Mouse (Mus musculus): ENCODE data around the gene Tchh. TPM values are rescaled to one million over a fixed set of nuclear protein-coding genes. Genes with fewer than 3 reads are reported as not detected.

Tchh gene
- polyA plus RNA-seq (2012; ENCODE audit: low replicate concordance): 0.02 TPM in 1 of 2 replicates, not detected in the other

GRCm38 (mm10) chr3:93442030-93442429 lies at the start of gene Tchh:
Gene Tchh (plus strand): TSS chr3:93442330.

GRCm38 (mm10) chr3:93393366-93393765 lies 48.8 kb upstream of the Tchh start, which contains the start of gene Rptn:
Gene Rptn (plus strand): TSS chr3:93393699.

GRCm38 (mm10) chr3:93468561-93468960 lies 26.4 kb downstream of the Tchh start, which contains the start of gene Tchhl1:
Gene Tchhl1 (plus strand): TSS chr3:93468754.

Other genes starting within 250 kb of the Tchh start
- not detected in 2 replicates for gene Flg2, start 245.1 kb upstream of the Tchh start, polyA plus RNA-seq (2012; ENCODE audit: low replicate concordance)
- gene Flg, start 168.8 kb upstream of the Tchh start, polyA plus RNA-seq (2012; ENCODE audit: low replicate concordance): not detected in 2 replicates
- gene Hrnr, start 122.6 kb upstream of the Tchh start, polyA plus RNA-seq (2012; ENCODE audit: low replicate concordance): not detected in 2 replicates
- gene Rptn, start 48.6 kb upstream of the Tchh start, polyA plus RNA-seq (2012; ENCODE audit: low replicate concordance): not detected in 2 replicates
- not detected in 2 replicates for gene Tchhl1, start 26.4 kb downstream of the Tchh start, polyA plus RNA-seq (2012; ENCODE audit: low replicate concordance)
- 7.7 and 9.4 TPM in 2 replicates for gene S100a11, start 78.2 kb downstream of the Tchh start, polyA plus RNA-seq (2012; ENCODE audit: low replicate concordance)
- 1.1 and 19.2 TPM in 2 replicates for gene S100a10, start 112.8 kb downstream of the Tchh start, polyA plus RNA-seq (2012; ENCODE audit: low replicate concordance)
- gene Tdpoz2, start 210.4 kb downstream of the Tchh start, polyA plus RNA-seq (2012; ENCODE audit: low replicate concordance): not detected in 2 replicates
- gene Tdpoz1, start 234.0 kb downstream of the Tchh start, polyA plus RNA-seq (2012; ENCODE audit: low replicate concordance): not detected in 2 replicates

Measured in leukemia stem cell, adult 10-12 weeks (primary cell).